Mouse (Mus musculus) mesoderm, embryonic 11.5 days (tissue): ENCODE data around the gene Magea5.
A peak's percentile ranks its signal among the peaks of the same experiment; 100 is the strongest.
"Not testable (repeated sequence)": the region's sequence is repeated elsewhere in the genome, so short reads cannot be mapped to it uniquely, and the experiment has no call there.

Experiments used
- DNase-seq: peaks from one replicate; pipeline ENCODE4 v3.0.0-alpha.2; 2012; ENCODE audit warnings: low read depth, low spot score

Magea5 gene

DNA sequence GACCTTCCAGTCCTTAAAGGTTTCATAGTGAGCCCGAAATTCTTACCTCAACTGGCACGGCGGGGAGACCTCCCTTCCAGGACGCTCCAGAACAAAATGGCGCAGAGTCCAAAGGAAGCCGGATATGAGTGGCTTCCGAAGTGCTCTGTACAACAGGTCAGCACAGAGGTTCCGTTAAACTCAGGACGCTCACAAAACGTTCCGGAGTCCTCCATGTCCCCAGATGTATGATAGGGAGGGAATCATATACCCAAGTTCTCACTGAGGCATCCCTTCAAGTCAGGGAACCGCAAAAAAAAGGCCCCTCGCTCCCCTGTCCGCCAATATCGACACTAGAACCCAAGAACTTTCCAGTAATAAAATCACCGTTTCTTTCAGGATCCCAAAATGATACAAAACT lies at the start of gene Magea5:
Magea5 (minus strand) TSS at position 101 of the 400 bp plus-strand sequence.
- DNase-seq: not testable (repeated sequence)

DNA sequence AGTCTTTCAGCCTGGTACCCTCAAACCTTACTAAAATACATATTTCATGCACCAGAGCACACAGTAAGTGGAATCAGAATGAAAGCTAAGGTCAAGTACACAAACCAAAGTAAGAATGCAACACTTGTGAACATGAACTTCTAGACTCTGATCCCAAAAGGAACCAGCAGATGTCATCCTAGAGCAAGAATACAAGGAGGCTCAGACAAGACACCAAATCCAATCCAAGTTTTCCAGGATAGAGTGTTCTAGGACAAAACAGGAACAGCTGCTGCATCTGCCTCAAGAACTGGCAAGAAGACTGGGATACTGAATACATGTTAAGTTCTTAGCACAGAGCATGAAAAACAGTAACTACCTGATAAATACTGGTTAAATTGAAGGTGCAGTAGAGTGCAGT lies 35.1 kb upstream of the Magea5 start:
- peak; percentile 6 for DNase-seq

DNA sequence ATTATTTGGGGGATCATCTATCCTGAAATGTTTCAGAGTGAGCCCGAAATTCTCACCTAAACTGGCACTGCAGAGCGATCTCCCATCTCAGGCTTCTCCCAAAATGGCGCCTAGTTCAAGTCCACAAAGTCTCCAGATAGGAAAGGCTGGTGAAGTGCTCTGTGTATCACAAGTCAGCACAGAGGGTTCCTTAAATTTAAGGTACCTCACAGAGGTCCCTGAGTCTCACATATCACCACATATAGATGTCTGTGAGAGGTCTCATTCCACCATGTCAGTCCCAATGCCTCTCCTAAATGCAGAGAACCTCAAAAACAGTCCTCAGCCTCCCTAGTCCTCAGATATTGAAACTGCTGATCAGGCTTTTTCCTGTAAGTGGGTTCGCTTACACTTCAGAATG lies 30.6 kb upstream of the Magea5 start, which contains the start of gene Magea2:
Magea2 (minus strand) TSS at position 101 of the 400 bp plus-strand sequence.
- DNase-seq: not testable (repeated sequence)

- not testable (repeated sequence) for DNase-seq
These were observed 26.7 kb upstream of the Magea5 start, which contains the start of gene Magea1 for GRCm38 (mm10) chrX:155089693-155090092. Magea1 (minus strand) TSS chrX:155089793.
